Mouse (Mus musculus): ENCODE measurements around the gene Actg1. TPM values are rescaled to one million over a fixed set of nuclear protein-coding genes. Genes with fewer than 3 reads are reported as not detected.
"Not testable (repeated sequence)": the region's sequence is repeated elsewhere in the genome, so short reads cannot be mapped to it uniquely, and the experiment has no call there.

The Actg1 gene
- total RNA-seq, 2 experiments from 2014 or later = 341 to 637 TPM

DNA sequence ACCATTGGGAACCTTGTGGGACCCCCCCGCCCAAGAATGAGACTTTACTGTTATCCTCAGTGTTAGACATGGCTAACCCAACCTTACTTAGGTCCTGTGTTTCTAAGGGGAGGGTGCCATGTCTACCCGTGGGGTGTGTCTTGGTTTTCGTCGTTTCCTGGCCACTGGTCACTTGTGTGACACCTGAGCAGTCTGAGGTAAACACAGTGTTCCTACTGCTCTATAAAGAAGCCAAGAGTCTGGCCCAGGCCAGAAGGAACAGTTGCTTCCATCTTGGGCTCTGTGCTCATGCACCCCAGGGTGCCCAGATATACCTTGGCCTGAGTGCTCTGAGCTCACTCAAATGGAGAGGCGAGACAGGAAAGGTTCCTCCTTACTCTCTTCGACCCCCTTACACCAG, 14.5 kb upstream of the Actg1 start:
- no peak for ATAC-seq (replicated peaks; ENCODE audit: low FRiP score, poor library complexity, severe bottlenecking)

DNA sequence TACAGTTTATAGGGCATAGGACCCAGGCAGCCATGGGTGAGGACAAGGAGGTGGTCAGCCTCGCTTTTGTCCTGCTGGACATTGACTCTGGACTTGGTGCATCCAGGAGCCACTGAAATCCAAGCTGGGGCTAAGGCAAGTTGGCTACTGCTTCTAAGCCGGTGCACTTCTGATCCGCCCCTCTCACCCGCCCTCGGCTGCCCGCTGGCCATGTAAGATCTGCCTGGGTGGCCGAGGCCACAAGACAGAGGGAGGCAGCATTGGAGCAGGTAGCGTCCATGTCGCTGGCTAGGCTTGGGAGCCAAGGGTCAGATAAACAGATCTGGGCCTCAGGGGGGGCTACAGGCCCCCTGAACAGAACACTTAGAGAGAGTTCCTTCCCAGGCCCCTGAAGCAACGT, 13.0 kb upstream of the Actg1 start, which contains the start of gene Fscn2:
Gene Fscn2 (plus strand): TSS at position 240 of the 400 bp plus-strand sequence.
- no peak for ATAC-seq (replicated peaks; ENCODE audit: low FRiP score, poor library complexity, severe bottlenecking)

DNA sequence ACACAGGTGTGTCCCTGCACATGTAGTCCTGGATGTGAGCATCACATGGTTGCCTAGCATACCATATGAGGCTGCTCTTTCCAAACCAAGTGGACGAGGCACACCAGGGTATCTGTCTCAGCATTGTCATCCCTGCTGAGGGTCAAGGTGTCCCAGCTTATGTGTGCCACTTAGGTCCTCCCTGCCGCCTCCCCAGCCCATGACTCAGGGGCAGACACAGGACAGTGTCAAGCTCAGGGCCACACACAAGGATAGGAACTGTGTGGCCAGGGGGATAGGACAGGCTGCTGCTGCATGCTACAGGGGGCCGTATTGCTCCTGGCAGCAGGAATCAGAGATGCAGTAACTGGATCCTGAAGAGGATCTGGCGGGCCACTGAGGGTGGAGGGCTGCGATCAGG, 12.4 kb upstream of the Actg1 start:
- ATAC-seq (replicated peaks; ENCODE audit: low FRiP score, poor library complexity, severe bottlenecking) = no peak

DNA sequence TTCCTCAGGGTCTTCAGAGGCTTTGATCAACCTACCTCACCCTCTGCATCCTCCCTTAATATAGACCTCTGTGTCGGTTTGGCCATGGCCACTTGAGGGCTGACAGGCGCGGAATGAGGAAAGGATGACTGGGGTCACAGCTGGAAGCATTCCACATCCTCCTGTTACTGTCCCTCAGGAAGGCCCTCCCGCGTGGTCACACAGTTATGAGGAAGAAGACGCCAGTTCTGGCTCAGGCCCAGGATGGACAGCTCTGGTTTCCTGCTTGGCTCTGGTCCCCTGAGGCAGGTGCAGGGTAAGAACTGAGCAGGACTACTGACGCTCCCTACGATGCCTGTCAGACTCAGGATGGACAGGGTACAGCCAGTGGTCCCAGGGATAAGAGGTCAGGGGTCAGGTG, 11.7 kb upstream of the Actg1 start:
- ATAC-seq (replicated peaks; ENCODE audit: low FRiP score, poor library complexity, severe bottlenecking) = no peak

DNA sequence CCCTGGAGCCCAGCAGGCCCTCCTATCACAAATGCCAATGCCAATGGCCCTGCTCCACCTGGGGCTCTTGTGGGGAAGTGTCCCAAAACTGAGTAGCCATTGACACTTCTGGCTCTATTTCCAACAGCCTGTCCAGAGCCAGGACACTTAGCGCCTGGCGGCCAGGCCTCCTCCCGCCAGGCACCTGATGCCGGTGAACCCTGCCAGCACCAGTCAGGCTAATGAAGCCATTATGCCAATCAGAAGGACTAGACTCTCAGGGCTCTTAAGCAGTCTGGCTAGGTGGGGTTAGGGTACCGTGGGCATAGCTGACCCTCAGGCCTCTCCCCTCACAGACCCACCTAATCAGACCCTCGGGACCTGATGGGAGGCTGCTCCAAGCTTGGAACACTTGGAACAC, 11.0 kb upstream of the Actg1 start:
- no peak for ATAC-seq (replicated peaks; ENCODE audit: low FRiP score, poor library complexity, severe bottlenecking)

DNA sequence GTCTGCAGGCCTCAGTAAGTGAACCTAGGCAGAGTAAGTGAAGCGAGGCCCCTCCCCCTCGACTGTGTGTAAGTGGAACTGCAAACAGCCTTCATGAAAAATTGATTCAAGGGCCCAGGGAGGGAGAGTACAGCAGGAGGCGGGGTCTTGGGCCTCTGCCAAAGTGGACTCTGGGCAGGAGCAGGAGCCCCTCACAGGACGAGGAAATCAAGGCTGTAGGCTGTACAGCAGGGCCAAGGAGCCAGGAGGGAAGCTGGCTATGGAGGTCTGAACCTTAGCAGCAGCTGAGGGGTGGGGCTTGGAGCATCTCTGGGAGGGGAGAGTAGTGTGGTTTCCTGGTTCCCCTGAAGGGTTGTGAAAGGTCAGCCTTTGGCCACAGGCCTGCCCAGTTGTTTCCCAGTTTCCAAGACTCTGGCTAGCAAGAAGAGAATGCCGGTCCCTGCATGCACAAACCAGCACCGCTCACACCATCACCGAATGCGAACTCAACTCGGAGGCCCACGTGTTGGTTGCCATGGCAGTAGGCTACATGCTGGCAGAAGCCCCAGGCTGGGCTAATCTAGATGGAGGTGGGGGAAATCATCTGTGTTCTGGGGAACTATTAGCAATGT, 9.6 kb upstream of the Actg1 start:
- ATAC-seq (replicated peaks; ENCODE audit: low FRiP score, poor library complexity, severe bottlenecking) = no peak

DNA sequence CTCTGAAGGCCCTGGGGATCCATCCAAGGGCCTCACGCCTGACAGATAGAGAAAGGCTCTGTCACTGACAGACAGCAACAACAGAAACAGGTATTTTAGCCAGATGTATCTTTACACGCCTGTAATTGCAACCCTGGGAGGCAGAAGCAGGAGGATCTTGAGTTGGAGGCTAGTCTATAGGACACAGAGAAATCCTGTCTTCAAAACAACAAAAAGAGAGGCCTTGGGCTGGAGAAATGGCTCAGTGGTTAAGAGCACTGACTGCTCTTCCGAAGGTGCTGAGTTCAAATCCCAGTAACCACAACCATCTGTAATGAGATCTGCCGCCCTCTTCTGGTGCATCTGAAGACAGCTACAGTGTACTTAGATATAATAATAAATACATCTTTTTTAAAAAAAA, 8.6 kb upstream of the Actg1 start:
- ATAC-seq (replicated peaks; ENCODE audit: low FRiP score, poor library complexity, severe bottlenecking) = no peak

DNA sequence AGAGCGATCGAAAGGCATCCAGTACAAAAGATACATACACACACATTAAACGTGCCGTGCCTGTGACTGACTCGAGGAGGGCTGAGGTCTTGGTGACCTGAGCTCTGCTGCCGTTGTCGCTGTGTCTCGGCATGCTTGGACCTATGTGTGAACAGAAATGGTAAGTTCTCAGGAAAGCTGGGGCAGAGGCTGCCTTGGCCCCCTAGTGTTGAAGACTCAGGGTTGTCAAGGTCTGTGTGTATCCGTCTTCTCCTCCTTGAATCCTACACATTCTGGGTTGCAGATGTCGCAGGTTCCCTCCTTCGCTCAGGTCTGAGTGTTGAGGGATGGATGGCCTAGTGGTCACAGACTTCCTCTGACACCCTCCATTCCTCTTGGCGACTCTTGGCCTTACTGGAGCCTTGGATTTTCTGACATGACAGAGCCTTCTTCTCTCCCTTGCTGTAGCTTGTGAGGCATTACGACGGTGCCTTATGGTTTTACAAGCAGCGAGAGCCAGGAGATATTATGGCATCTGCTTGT, 8.0 kb upstream of the Actg1 start:
- ATAC-seq (replicated peaks; ENCODE audit: low FRiP score, poor library complexity, severe bottlenecking) = no peak

DNA sequence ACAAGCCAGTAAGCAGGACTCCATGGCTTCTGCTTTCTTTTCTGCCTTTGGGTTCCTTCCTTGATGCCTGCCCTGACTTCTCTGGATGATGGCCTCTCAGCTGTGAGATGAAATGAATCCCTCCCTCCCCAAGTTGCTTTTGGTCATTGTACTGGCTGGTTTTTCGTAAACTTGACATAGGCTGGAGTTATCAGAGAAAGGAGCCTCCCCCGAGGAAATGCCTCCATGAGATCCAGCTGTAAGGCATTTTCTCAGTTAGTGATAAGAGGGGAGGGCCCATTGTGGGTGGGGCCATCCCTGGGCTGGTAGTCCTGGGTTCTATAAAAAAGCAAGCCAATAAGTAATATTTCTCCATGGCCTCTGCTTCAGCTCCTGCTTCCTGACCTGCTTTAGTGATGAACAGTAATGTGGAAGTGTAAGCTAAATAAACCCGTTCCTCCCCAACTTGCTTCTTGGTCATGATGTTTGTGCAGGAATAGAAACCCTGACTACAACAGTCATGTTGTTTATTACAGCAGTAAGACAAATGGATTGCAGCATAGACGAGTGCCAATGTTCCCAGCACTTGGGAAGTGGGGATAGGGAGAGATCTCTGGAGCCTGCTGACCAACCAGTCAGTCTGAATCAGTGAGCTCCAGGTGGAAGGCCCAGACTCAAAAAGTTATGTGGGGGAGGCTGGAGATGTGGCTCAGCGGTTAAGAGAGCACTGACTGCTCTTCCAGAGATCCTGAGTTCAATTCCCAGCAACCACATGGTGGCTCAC, 7.1 kb upstream of the Actg1 start:
- ATAC-seq (replicated peaks; ENCODE audit: low FRiP score, poor library complexity, severe bottlenecking) = no peak

DNA sequence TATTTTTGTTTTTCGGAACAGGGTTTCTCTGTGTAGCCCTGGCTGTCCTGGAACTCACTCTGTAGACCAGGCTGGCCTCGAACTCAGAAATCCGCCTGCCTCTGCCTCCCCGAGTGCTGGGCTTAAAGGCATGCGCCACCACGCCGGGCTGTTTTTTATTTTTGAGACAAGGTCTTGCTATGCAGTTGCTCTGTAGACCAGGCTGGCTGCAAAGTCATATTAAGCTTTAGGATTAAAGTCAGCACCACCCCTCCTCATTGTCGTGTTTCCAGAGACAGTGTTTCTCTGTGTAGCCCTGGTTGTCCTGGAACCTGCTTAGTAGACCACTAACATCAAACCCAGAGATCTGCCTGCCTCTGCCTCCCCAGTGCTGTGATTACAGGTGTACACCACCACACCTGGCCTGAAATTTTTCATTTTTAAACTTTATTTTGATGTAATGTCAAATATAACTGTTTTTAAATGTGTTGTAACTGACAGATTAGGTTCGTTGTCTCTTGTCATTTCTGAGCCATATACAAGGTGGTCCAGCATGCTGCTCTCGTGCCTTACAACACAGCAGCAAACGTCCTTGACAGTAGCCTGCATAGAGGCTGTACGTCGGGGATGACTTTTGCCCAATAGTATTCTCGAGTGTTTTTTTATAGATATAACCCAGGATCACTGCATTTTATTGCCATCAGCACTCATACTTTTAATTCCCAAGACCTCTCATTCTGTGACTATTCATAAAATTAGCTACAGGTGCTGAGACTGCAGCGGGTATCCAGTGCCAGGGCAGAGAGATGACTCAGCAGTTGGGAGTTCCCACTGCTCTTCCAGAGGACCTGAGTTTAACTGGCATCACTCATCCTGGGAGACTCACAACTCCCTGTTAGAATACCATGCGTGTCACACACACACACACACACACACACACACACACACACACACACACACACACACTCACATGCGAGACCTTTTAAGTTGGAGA, 6.2 kb upstream of the Actg1 start:
- ATAC-seq (replicated peaks; ENCODE audit: low FRiP score, poor library complexity, severe bottlenecking) = 0 out of 2 replicates have a peak, but pooled peaks have one; percentile 18

DNA sequence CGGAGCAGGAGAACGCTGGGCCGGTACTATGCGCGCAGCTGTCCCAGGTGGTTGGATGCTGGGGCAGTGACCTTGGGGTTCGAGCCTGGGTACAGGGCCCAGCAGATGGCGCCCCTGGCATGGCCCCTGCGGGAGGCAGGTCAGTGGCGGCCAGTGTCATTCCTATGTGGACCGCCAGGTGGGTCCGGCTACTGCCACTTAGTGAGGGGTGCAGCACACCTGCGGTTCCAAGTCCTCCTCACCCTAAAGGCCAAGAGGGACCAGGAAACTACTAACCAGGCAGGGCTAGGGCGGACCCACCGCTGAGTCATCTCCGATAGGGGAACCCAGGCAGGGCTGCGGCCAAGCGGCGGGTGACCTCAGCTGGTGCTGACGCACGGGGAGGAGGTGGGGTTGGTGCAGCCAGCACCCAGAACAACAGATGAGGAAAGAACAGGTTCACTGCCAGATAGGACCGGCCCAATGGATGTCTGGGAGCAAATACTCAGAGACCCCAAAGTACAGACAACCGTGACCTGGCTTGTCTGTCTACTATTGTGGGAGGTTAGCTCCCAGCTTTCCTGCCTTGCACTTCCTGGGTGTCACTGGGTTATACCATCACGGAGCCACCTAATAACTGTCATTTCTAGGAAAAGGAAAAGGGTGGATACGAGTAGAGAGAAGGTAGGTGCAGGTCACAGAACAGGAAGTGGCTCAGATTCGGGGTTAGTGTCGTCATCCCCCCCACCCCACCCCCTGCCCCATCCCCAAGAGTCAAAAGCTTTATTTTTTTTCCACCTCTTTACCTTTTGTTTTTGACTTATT, 5.4 kb upstream of the Actg1 start:
- peak; percentile 86 for ATAC-seq (replicated peaks; ENCODE audit: low FRiP score, poor library complexity, severe bottlenecking)

DNA sequence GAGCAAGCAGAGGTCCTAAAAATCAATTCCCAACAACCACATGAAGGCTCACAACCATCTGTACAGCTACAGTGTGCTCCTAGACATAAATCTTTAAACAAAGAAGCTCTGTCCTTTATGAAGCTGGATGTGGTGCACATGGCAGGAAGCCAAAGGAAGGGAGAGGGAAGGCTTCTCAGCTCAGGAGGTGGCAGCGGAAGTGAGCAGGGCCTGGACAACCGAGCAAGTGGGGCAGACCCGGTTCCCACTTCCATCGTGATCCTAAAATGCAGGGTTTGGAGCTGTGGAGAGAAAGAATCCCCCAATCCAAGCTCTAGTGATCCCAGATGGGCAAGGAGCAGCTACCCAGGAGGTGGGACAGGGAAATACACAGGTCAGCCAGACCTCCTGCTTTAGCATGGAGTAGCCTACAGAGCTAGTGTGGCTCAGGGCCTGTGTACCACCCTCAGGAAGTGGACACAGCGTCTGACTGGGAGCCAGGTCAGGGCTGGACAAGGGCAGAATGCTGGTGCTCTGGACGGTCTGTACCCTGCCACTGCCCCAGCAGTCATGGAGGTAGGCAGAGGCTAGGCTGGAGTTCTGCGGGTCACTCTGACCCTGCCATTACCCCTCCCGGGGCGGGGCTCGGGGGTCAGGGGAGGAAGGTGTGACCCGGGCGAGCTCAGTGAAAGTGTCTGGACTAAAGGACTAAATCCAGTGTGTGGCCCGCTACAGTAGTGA, 4.4 kb upstream of the Actg1 start:
- ATAC-seq (replicated peaks; ENCODE audit: low FRiP score, poor library complexity, severe bottlenecking) = no peak

DNA sequence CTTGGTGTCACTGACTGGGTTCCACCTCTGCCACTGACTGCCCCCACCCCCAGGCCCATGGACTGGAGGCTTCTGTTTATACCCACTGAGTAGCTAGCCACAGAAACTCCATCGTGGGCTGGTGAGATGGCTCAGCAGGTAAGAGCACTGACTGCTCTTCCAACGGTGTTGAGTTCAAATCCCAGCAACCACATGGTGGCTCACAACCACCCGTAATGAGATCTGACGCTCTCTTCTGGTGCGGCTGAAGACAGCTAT, 3.7 kb upstream of the Actg1 start:
- not testable (repeated sequence) for ATAC-seq (replicated peaks; ENCODE audit: low FRiP score, poor library complexity, severe bottlenecking)

DNA sequence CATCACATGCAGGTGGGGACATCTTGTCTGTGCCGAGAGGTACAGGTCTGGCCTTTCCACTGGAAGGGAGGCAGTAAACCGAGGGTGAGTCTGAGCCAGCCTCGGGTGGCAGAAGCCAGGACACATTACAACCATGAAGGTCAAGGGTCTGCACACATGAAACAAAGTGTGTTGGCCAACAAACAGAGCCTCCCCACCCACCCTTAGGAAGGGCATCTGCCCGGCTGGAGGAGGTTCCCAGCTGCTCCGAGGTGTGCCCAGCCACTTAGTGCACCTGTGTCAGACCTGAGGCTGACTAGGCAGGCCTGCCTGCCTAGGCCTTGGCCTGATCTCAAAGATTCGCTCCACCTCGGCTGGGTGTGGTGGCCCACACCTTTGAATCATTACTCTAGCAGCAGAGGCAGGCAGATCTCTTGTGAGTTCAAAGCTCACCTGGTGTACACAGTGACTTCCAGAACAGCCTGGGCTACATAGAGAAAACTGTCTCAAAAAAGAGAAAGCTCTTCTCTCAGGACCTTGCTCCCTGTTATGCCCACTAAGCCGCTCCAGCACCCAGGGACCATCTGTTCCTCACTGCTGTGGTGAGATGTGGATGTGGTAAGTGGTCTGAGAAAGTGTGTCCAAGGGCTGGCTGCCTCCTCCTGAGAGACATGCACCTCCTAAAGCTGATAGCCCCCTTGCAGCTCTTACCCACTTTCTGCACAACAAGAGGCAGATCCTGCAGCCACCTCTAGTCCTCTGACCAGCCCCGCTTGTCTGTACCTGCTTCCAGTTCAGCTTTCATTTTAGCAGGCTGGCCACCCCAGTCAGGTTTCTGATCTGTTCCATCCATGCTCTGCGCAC, 3.1 kb upstream of the Actg1 start:
- no peak for ATAC-seq (replicated peaks; ENCODE audit: low FRiP score, poor library complexity, severe bottlenecking)

DNA sequence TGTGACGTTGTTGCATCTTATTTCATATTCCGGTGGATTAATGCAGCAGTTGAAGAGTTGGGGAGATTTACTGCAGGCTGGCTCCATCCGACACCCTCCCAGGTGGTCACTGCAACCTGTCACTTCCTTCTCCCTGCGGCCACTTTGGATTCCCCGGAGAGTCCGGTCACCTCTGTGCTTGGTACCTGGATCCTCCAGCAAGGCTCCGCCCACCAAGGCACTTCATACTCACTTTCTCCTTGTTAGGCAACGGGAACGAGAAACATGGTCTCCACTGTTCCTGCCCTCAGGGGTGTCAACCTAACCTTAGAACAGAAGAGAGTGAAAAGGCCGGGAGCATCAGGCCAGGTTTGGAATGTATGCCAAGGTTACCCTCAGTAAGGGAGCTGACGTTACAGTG, 2.4 kb upstream of the Actg1 start:
- ATAC-seq (replicated peaks; ENCODE audit: low FRiP score, poor library complexity, severe bottlenecking) = no peak

DNA sequence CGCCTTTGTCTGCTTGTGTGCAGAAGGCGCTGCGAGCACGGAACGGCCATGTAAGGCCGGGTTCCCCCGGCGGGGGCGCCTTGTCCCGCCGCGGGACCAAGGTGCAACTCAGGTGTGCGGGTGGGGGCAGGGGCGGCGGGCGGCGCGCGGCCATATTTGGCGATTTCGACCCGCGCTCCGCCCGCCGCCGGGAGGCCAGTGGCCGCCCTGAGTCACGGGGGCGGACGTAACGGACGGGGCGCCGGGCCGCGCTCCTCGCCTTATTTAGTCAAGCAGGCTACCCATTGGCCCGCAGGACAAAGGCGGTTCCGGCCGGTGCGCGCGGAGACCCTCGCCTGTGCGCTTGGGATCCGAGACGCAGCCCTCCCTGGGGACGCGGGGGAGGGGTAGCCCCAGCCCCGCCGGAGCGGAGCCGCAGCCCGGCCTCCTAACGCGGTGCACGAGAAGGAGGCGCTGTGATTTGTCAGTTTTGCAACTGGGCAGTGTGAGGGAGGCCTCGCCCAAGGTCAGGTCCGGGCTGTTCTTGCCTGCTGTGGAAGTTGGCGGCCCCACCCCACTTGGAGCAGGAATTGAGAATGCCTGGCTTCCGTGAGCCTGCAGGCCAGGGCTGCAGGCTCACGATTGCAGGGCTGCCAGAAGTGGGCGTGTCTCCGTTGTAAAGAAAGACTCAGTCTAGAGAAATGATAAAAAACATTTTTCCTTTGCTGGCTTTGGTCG, 1.8 kb upstream of the Actg1 start:
- ATAC-seq (replicated peaks; ENCODE audit: low FRiP score, poor library complexity, severe bottlenecking) = no peak

DNA sequence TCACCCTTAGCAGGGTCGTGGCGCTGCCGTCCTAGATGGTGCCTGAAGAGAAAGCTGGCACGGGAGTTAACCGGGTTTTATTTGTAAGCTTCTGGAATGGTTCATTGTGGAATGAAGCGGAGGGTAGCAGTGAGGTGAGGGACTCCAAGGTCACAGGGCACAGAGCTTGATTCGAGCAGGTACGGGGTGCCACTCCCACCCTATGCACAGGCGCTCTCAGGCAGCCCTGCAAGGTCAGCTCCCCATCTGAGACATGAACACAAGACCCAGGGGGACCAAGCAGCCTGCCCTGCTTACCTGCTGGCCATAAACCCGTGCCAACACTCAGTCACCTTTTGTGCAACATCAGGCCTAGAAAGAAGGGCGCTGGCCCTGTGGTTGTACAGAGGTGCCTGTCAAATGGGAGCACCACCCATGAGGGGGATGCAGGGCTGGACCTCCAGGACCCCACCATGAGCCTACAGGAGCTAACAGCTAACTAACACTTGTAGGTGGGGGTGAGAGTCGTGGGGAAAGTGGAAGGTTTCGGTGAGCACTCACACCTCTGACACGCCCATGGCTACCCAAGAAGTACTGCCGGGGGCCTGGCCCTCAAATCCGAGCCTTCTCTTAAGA, 1.1 kb upstream of the Actg1 start:
- ATAC-seq (replicated peaks; ENCODE audit: low FRiP score, poor library complexity, severe bottlenecking) = no peak
